Mouse (Mus musculus): ENCODE results near the gene Anapc2. TPM values are rescaled to one million over a fixed set of nuclear protein-coding genes. Genes with fewer than 3 reads are reported as not detected.

The Anapc2 gene
- polyA plus RNA-seq (2017; shearing (Covaris generic)) = 120 TPM

GRCm38 (mm10) chr2:25271827-25272511 is at the start of gene Anapc2, which contains the start of gene Ssna1:
Gene Anapc2 (plus strand): TSS chr2:25272478.
Gene Ssna1 (minus strand): TSS chr2:25272438.

GRCm38 (mm10) chr2:25224492-25224765 is 47.8 kb upstream of the Anapc2 start, which contains the start of gene Tubb4b:
Gene Tubb4b (minus strand): TSS chr2:25224702.

DNA sequence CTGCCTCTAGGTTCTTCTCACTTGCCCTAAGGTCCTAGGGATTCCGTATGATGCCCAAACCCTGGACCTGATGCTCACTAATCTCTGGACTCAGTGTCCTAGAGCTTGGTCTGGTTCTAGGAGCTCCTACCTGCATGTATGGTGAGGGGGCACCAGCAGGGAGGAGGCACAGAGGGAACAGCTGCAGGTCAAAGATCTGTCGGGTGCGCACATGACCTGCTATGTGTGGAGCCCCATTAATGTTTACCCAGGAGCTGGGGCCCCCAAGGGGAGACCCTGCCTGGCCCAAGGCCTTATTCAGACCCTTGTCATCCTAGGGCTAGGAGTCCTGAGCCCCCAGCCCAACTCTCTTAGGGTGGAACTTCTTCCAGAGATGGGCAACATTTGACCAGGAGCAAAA is 38.2 kb upstream of the Anapc2 start, which contains the start of gene Slc34a3:
Gene Slc34a3 (minus strand): TSS at position 315 of the 400 bp plus-strand sequence.

GRCm38 (mm10) chr2:25236614-25237013 is 35.7 kb upstream of the Anapc2 start, which contains the start of gene Rnf224:
Gene Rnf224 (minus strand): TSS chr2:25236787.

DNA sequence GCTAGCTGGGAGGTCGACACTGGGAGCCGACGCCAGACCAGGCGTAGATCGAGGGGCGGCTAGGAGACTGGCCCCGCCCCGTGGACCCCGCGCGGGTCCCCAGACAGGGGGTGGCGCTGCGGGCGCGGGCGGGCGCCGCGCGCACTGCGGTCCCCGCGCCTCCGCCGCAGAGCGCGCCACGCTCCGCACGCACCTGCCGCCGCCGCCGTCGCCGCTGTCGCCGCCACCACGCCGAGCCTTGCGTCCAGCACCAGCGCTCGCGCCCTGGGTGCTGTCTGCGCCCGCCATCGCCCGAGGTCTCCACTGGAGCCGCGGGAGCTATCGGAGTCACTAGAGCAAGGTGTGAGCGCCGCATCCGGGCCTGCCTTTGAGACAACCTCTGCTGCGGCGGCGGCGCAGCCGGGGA is 30.2 kb upstream of the Anapc2 start, which contains the start of the genes Rnf208 and Cysrt1:
Gene Rnf208 (plus strand): TSS at position 155 of the 406 bp plus-strand sequence.
Gene Cysrt1 (minus strand): TSS at position 352 of the 406 bp plus-strand sequence.

DNA sequence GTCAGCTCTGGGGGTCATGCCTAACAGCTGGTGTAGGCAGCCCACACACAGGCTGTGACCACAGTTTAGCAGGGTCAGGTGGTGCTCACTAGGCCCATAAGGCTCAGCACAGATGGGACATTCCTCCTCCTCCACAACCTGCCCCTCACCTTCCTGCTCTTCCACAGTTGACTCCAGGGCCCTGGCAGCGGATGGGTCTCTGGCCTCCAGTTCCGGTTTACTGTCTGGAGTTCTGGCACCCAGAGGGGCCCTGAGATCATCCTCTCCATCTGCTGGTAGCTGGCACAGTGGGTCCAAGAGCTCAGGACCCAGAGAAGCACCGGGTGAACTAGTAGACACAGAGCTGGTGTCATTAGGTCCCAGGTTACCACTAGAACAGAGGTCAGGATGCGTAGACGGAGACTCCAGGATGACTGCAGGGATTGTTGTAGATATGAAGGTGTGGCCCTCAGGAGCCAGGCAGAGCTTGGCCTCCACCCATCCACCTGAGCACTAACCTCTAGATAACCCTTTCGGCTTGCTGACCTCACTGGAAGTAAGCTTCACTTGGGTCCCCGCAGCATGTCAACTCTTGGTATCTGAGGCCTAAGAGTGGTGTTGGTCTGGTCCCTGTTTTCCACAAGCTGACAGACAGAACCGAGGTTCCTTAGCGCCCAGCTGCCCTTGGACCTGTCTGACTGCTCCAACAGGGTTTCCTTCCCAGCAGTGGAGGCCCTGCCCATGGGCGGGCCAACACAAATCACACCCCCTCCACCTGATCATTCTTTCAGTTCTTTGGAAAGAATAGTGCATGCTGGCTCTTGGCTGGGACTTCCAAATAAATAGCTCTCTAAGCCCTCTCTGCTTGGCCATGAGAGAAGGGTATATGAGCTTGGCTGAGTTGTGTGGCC is 25.9 kb upstream of the Anapc2 start, which contains the start of gene AL732309.1:
Gene AL732309.1 (minus strand): TSS at position 681 of the 890 bp plus-strand sequence.

GRCm38 (mm10) chr2:25255284-25255779 is 16.9 kb upstream of the Anapc2 start, which contains the start of gene Tmem203:
Gene Tmem203 (plus strand): TSS chr2:25255439.

GRCm38 (mm10) chr2:25262291-25262767 is 9.9 kb upstream of the Anapc2 start, which contains the start of gene Tprn:
Gene Tprn (plus strand): TSS chr2:25262618.

GRCm38 (mm10) chr2:25287927-25288649 is 15.8 kb downstream of the Anapc2 start, which contains the start of gene Tmem210:
Gene Tmem210 (plus strand): TSS chr2:25288145.

GRCm38 (mm10) chr2:25289651-25290050 is 17.4 kb downstream of the Anapc2 start, which contains the start of gene Lrrc26:
Gene Lrrc26 (plus strand): TSS chr2:25289915.

DNA sequence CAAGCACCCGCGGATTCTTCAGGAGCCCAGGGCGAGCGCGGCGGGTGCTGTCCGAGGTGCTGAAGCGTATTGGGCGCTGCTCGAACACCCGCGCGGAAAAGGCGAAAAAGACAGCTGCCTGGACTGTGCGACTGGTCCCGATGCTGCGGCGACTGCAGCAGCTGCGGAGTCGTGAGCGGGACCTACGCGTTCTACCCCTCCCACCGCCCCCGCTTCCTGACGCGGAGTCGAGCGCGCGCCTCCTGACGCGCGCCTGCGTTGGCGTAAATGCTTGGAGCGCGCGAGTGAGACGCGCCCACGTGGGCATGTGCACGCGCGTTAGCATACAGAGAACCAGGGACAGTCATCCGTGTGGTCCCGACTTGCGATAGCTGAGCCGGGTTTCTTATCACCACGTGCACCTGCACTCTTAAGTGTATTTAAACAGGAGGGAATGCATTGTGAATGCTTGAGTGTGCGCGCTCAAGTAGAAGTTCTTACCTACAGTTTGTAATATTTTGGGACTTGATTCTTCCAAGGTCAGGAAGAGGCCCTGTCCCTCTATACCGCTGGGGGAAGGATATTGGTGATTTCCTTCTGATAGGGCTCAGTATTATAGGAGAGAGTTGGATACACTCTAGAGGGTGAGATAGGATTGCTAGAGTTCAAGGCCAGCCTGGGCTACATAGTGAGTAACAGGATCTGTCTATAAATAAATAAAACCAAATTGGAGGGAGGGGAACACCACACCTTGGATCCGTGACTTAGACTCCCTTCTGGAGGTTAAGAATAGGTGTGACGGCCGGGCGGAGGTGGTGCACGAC is 46.9 kb downstream of the Anapc2 start, which contains the start of gene Grin1:
Gene Grin1 (minus strand): TSS at position 217 of the 803 bp plus-strand sequence.

DNA sequence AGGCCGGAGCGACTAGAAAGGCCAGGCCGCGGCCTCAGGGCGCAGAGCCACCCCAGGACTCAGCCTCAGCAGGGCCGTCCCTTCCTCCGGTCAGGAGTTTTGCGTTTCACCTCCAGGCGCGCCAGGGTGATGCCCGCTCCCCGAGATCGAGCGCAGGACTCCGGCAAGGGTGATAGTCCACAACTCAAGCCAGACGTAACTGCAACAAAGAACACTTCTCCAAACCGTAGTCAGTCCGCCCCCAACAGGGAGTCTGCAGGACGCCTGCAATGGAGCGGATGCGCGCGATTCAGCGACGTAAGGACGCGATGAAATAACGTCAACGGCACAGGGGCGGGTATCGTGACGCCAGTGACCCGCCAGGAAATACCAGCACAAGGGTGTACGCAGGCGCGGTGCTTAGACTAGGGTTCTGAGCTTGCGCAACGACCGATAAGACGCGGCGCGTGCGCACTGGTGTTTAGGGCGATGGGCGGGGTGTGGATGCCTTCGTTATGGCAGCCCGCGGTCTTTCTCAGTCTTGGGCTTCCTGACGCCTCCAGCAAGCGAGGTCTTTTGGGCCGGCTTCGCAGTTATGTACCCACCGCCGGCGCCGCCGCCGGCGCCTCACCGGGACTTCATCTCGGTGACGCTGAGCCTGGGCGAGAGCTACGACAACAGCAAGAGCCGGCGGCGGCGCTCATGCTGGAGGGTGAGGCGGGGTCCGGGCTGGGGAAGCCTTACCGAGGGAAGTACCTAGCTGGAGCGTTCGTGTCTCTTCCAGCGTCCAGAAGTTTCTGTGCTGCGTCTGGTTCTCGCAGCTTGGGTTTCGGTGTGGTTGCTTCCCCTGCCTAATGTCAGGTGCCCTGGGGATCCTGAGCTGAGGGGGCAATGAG is 60.2 kb downstream of the Anapc2 start, which contains the start of gene Man1b1:
Gene Man1b1 (plus strand): TSS at position 53 of the 875 bp plus-strand sequence.

Other genes starting within 250 kb of the Anapc2 start
- gene Nsmf, start 218.1 kb upstream of the Anapc2 start, polyA plus RNA-seq (2017; shearing (Covaris generic)) = 45.0 TPM
- gene Entpd8, start 192.2 kb upstream of the Anapc2 start, polyA plus RNA-seq (2017; shearing (Covaris generic)) = 0.73 TPM
- 18.1 TPM for gene Noxa1, start 177.3 kb upstream of the Anapc2 start, polyA plus RNA-seq (2017; shearing (Covaris generic))
- gene Nrarp, start 91.7 kb upstream of the Anapc2 start, polyA plus RNA-seq (2017; shearing (Covaris generic)) = 0.72 TPM
- 176 TPM for gene Tor4a, start 75.6 kb upstream of the Anapc2 start, polyA plus RNA-seq (2017; shearing (Covaris generic))
- gene Nelfb, start 61.0 kb upstream of the Anapc2 start, polyA plus RNA-seq (2017; shearing (Covaris generic)) = 202 TPM
- not detected for gene Stpg3, start 57.8 kb upstream of the Anapc2 start, polyA plus RNA-seq (2017; shearing (Covaris generic))
- 1.7 TPM for gene Fam166a, start 53.7 kb upstream of the Anapc2 start, polyA plus RNA-seq (2017; shearing (Covaris generic))
- 214 TPM for gene Tubb4b, start 47.8 kb upstream of the Anapc2 start, polyA plus RNA-seq (2017; shearing (Covaris generic))
- gene Slc34a3, start 38.1 kb upstream of the Anapc2 start, polyA plus RNA-seq (2017; shearing (Covaris generic)) = not detected
- gene Rnf224, start 35.7 kb upstream of the Anapc2 start, polyA plus RNA-seq (2017; shearing (Covaris generic)) = not detected
- not detected for gene Rnf208, start 30.2 kb upstream of the Anapc2 start, polyA plus RNA-seq (2017; shearing (Covaris generic))
- not detected for gene Cysrt1, start 30.0 kb upstream of the Anapc2 start, polyA plus RNA-seq (2017; shearing (Covaris generic))
- 8.7 TPM for gene AL732309.1, start 25.6 kb upstream of the Anapc2 start, polyA plus RNA-seq (2017; shearing (Covaris generic))
- gene Tmem203, start 17.0 kb upstream of the Anapc2 start, polyA plus RNA-seq (2017; shearing (Covaris generic)) = 17.5 TPM
- gene Tprn, start 9.9 kb upstream of the Anapc2 start, polyA plus RNA-seq (2017; shearing (Covaris generic)) = 5.5 TPM
- 131 TPM for gene Ssna1, start within 50 bp of the Anapc2 start, polyA plus RNA-seq (2017; shearing (Covaris generic))
- gene Tmem210, start 15.7 kb downstream of the Anapc2 start, polyA plus RNA-seq (2017; shearing (Covaris generic)) = not detected
- gene Lrrc26, start 17.4 kb downstream of the Anapc2 start, polyA plus RNA-seq (2017; shearing (Covaris generic)) = not detected
- gene Grin1, start 46.7 kb downstream of the Anapc2 start, polyA plus RNA-seq (2017; shearing (Covaris generic)) = 0.10 TPM
- 23.8 TPM for gene Man1b1, start 59.9 kb downstream of the Anapc2 start, polyA plus RNA-seq (2017; shearing (Covaris generic))
- gene Dpp7, start 83.9 kb downstream of the Anapc2 start, polyA plus RNA-seq (2017; shearing (Covaris generic)) = 28.5 TPM
- gene Uap1l1, start 93.2 kb downstream of the Anapc2 start, polyA plus RNA-seq (2017; shearing (Covaris generic)) = 18.3 TPM
- 1.2 TPM for gene Sapcd2, start 99.8 kb downstream of the Anapc2 start, polyA plus RNA-seq (2017; shearing (Covaris generic))
- gene Entpd2, start 123.4 kb downstream of the Anapc2 start, polyA plus RNA-seq (2017; shearing (Covaris generic)) = not detected
- gene Npdc1, start 126.9 kb downstream of the Anapc2 start, polyA plus RNA-seq (2017; shearing (Covaris generic)) = 3.4 TPM
- 10.9 TPM for gene Fut7, start 150.8 kb downstream of the Anapc2 start, polyA plus RNA-seq (2017; shearing (Covaris generic))
- 30.7 TPM for gene Abca2, start 156.2 kb downstream of the Anapc2 start, polyA plus RNA-seq (2017; shearing (Covaris generic))
- 3.9 TPM for gene Clic3, start 184.4 kb downstream of the Anapc2 start, polyA plus RNA-seq (2017; shearing (Covaris generic))
- 100 TPM for gene Paxx, start 188.6 kb downstream of the Anapc2 start, polyA plus RNA-seq (2017; shearing (Covaris generic))
- not detected for gene Ptgds, start 197.6 kb downstream of the Anapc2 start, polyA plus RNA-seq (2017; shearing (Covaris generic))
- not detected for gene Lcn12, start 221.4 kb downstream of the Anapc2 start, polyA plus RNA-seq (2017; shearing (Covaris generic))
- gene Fbxw5, start 228.3 kb downstream of the Anapc2 start, polyA plus RNA-seq (2017; shearing (Covaris generic)) = 130 TPM
- 10.9 TPM for gene C8g, start 229.2 kb downstream of the Anapc2 start, polyA plus RNA-seq (2017; shearing (Covaris generic))

All from inflammation-experienced regulatory T-cells, adult 16 weeks (primary cell).